Mouse (Mus musculus): Measurements from ENCODE around the gene Eddm3b.
A peak's percentile ranks its signal among the peaks of the same experiment; 100 is the strongest.

DNA sequence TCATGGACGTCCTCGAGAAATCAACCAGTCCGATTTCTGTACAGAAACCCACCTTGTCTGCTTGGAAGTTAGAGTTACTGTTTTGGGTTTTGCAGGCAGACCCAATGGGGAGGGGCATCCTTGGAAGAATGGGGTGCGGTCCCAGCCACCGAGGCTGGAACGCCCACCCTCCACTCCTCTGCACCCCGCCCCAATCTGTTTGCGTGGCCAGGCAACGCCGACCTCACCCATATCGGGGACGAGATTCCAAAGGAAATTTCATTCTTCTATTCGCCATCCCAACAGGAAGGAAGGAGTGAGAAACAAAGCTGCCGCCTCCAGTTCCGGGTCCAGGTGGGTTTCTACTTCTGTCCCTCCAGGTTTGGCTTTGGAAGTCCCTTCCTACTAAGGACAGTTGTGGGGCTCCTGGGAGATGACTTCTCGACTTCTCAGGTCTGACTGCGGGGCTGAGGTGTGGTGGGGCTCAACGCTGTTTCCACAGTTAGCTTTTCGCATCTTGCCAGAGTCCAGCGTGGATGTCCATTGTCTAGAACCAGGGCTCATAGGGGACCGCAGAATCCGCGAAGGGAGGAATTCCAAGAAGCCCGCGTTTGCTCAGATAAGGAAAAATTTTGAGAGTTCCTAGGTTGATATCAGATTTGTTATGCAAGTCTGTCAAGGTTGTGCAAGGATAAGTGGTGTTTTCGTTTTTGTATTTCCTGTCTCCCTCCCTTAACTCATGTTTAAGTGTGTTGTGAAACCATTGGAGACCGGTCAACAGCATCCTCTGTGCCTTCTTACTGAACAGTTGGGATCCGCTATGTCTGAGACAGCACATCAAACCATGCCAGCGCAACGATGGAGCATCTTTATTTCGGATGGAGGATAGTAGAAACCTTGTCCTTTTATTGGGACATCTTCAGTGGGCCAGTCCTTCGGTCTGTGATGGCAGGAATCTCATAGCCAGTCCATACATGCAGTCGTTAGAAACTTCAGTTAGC is 23.0 kb upstream of the Eddm3b start, which contains the start of the genes Rnase4 and Ang:
- TF ChIP-seq KAT2A (IDR thresholded peaks at IDR 0.05; ENCODE audit: insufficient replicate concordance, low read length) = no peak
- TF ChIP-seq HCFC1 (IDR thresholded peaks at IDR 0.05; ENCODE audit: low read depth, low read length) = no peak
- TF ChIP-seq ELF1 (IDR thresholded peaks at IDR 0.05; ENCODE audit: low read depth, low read length) = no peak
- no peak for TF ChIP-seq MYC (IDR thresholded peaks at IDR 0.05; ENCODE audit: low read depth, low read length)
- no peak for TF ChIP-seq POLR2A (IDR thresholded peaks at IDR 0.05; ENCODE audit: low read depth, low read length)
- no peak for TF ChIP-seq CTCF (conservative IDR thresholded peaks at IDR 0.05 in 1 of 2, IDR thresholded peaks at IDR 0.05 in 1 of 2; ENCODE audit: low read depth in 2 of 2, low read length in 2 of 2)
- no peak for TF ChIP-seq NELFE (IDR thresholded peaks at IDR 0.05; ENCODE audit: low read depth, low read length)
- TF ChIP-seq JUN (IDR thresholded peaks at IDR 0.05; ENCODE audit: insufficient read depth, low read depth, low read length) = no peak
- no peak for TF ChIP-seq ZKSCAN1 (IDR thresholded peaks at IDR 0.05; ENCODE audit: borderline replicate concordance, low read depth, low read length)
- TF ChIP-seq MXI1 (IDR thresholded peaks at IDR 0.05; ENCODE audit: low read depth, low read length) = 0 out of 2 replicates have a peak, but pooled peaks have one; percentile 30
- no peak for TF ChIP-seq EP300 (IDR thresholded peaks at IDR 0.05; ENCODE audit: low read length)
